Mouse (Mus musculus) CH12.LX (cell line): ENCODE data around the gene Sirt4. TPM values are rescaled to one million over a fixed set of nuclear protein-coding genes. Genes with fewer than 3 reads are reported as not detected.

Source experiments
- DNase-seq: peaks from one replicate; pipeline ENCODE4 v3.0.0-alpha.2; 2013; ENCODE audit errors: extremely low read depth
- H3K27ac ChIP-seq: 2 replicates; pipeline ENCODE4 v1.5.1; 2012; ENCODE audit warnings: low read depth, mild to moderate bottlenecking, control low read depth, moderate library complexity; ENCODE audit not compliant: insufficient read depth
- H3K27me3 ChIP-seq: replicated peaks from 2 replicates; pipeline ENCODE3; 2012; ENCODE audit warnings: inconsistent platforms
- H3K36me3 ChIP-seq, 2 experiments: replicated peaks in 1 of 2; 2 replicates each; pipeline versions ENCODE3 to v1.6.1; 2012; ENCODE audit warnings: inconsistent platforms in 1 of 2, low read length in 1 of 2, mild to moderate bottlenecking in 1 of 2, mixed read lengths in 1 of 2, moderate library complexity in 1 of 2; ENCODE audit not compliant: control insufficient read depth in 1 of 2, insufficient read depth in 1 of 2
- H3K4me1 ChIP-seq, 2 experiments: 2 replicates each; pipeline ENCODE4 v1.6.1; 2012; ENCODE audit warnings: inconsistent platforms in 1 of 2, moderate library complexity in 1 of 2; ENCODE audit not compliant: insufficient read depth in 2 of 2, control insufficient read depth in 1 of 2
- H3K4me2 ChIP-seq: 2 replicates; pipeline ENCODE4 v1.6.1; 2012; ENCODE audit warnings: low read depth, mild to moderate bottlenecking, control low read depth; ENCODE audit not compliant: poor library complexity, insufficient read depth, severe bottlenecking
- H3K4me3 ChIP-seq, 3 experiments: fragments of 150-350 bp in 1 of 3; sonication (generic) in 1 of 3; replicated peaks in 1 of 3; 2 replicates each; pipeline versions ENCODE3 to v1.5.1; 2011 to 2012; ENCODE audit warnings: low read depth in 2 of 3, low read length in 2 of 3, mild to moderate bottlenecking in 2 of 3, moderate library complexity in 2 of 3, control low read depth in 1 of 3, improper control_type of control experiment in 1 of 3, inconsistent platforms in 1 of 3, mixed read lengths in 1 of 3; ENCODE audit not compliant: poor library complexity in 1 of 3
- H3K79me2 ChIP-seq: replicated peaks from 2 replicates; pipeline ENCODE4 v1.6.1; 2012; ENCODE audit warnings: mild to moderate bottlenecking, moderate library complexity; ENCODE audit not compliant: control insufficient read depth, poor library complexity, insufficient read depth, severe bottlenecking; ENCODE audit errors: extremely low read depth
- H3K9ac ChIP-seq: 2 replicates; pipeline ENCODE4 v1.6.1; 2012; ENCODE audit warnings: low read depth, mild to moderate bottlenecking, control low read depth, moderate library complexity; ENCODE audit not compliant: insufficient read depth
- H3K9me3 ChIP-seq: replicated peaks from 2 replicates; pipeline ENCODE3; 2012; ENCODE audit warnings: low read length, inconsistent platforms, mixed read lengths
- CTCF ChIP-seq, 2 experiments: IDR thresholded peaks in 1 of 2; conservative IDR thresholded peaks in 1 of 2; 2 replicates each; pipeline ENCODE4 v1.5.1; 2011 to 2012; ENCODE audit warnings: low read depth in 2 of 2, low read length in 2 of 2, improper control_type of control experiment in 1 of 2, inconsistent platforms in 1 of 2, mild to moderate bottlenecking in 1 of 2, moderate library complexity in 1 of 2
- E2F4 ChIP-seq: IDR thresholded peaks from 2 replicates; pipeline ENCODE4 v1.6.1; 2011; ENCODE audit warnings: low read depth, low read length, improper control_type of control experiment; ENCODE audit not compliant: insufficient replicate concordance
- EP300 ChIP-seq: IDR thresholded peaks from 2 replicates; pipeline ENCODE4 v1.6.1; 2011; ENCODE audit warnings: low read length, improper control_type of control experiment
- GABPA ChIP-seq: IDR thresholded peaks from 2 replicates; pipeline ENCODE4 v1.6.1; 2012; ENCODE audit warnings: low read depth, low read length, improper control_type of control experiment, inconsistent platforms; ENCODE audit not compliant: insufficient replicate concordance
- HCFC1 ChIP-seq: IDR thresholded peaks from 2 replicates; pipeline ENCODE4 v1.6.1; 2012; ENCODE audit warnings: low read depth, mild to moderate bottlenecking, inconsistent platforms, low read length, improper control_type of control experiment
- IRF4 ChIP-seq: IDR thresholded peaks from 2 replicates; pipeline ENCODE4 v1.6.1; 2014; ENCODE audit warnings: low read depth, mild to moderate bottlenecking, inconsistent platforms, low read length, improper control_type of control experiment
- JUN ChIP-seq: IDR thresholded peaks from 2 replicates; pipeline ENCODE4 v1.6.1; 2011; ENCODE audit warnings: low read depth, mild to moderate bottlenecking, low read length, improper control_type of control experiment, moderate library complexity; ENCODE audit not compliant: insufficient read depth
- JUND ChIP-seq: conservative IDR thresholded peaks from 2 replicates; pipeline ENCODE4 v1.6.1; 2011; ENCODE audit warnings: low read depth, low read length, improper control_type of control experiment
- MAFK ChIP-seq: IDR thresholded peaks from 2 replicates; pipeline ENCODE4 v1.6.1; 2011; ENCODE audit warnings: low read length, improper control_type of control experiment; ENCODE audit not compliant: insufficient replicate concordance
- MEF2A ChIP-seq: IDR thresholded peaks from 2 replicates; pipeline ENCODE4 v1.6.1; 2014; ENCODE audit warnings: low read depth, mild to moderate bottlenecking, inconsistent platforms, low read length, improper control_type of control experiment, borderline replicate concordance
- MXI1 ChIP-seq: IDR thresholded peaks from 2 replicates; pipeline ENCODE4 v1.6.1; 2011; ENCODE audit warnings: mild to moderate bottlenecking, low read depth, low read length, improper control_type of control experiment
- MYC ChIP-seq: IDR thresholded peaks from 2 replicates; pipeline ENCODE4 v1.6.1; 2011; ENCODE audit warnings: low read depth, mild to moderate bottlenecking, improper control_type of control experiment, low read length
- NELFE ChIP-seq: IDR thresholded peaks from 2 replicates; pipeline ENCODE4 v1.6.1; 2011; ENCODE audit warnings: low read depth, low read length, improper control_type of control experiment
- PAX5 ChIP-seq: IDR thresholded peaks from 2 replicates; pipeline ENCODE4 v1.6.1; 2012; ENCODE audit warnings: low read length, inconsistent platforms, mixed read lengths
- POLR2A ChIP-seq: IDR thresholded peaks from 2 replicates; pipeline ENCODE4 v1.6.1; 2011; ENCODE audit warnings: low read depth, mild to moderate bottlenecking, improper control_type of control experiment, low read length
- POLR2AphosphoS2 ChIP-seq: IDR thresholded peaks from 2 replicates; pipeline ENCODE4 v1.6.1; 2011; ENCODE audit warnings: low read depth, low read length, improper control_type of control experiment
- RAD21 ChIP-seq: IDR thresholded peaks from 2 replicates; pipeline ENCODE4 v1.6.1; 2011; ENCODE audit warnings: low read depth, mild to moderate bottlenecking, low read length, improper control_type of control experiment, moderate library complexity
- RCOR1 ChIP-seq: conservative IDR thresholded peaks from 2 replicates; pipeline ENCODE4 v1.6.1; 2012; ENCODE audit warnings: low read depth, mild to moderate bottlenecking, inconsistent platforms, low read length, improper control_type of control experiment
- SIN3A ChIP-seq: IDR thresholded peaks from 2 replicates; pipeline ENCODE4 v1.6.1; 2012; ENCODE audit warnings: low read length, improper control_type of control experiment, inconsistent platforms
- TBP ChIP-seq: conservative IDR thresholded peaks from 2 replicates; pipeline ENCODE4 v1.6.1; 2011; ENCODE audit warnings: low read depth, low read length, improper control_type of control experiment
- TCF12 ChIP-seq: IDR thresholded peaks from 2 replicates; pipeline ENCODE4 v1.6.1; 2014; ENCODE audit warnings: low read depth, mild to moderate bottlenecking, inconsistent platforms, low read length, improper control_type of control experiment
- UBTF ChIP-seq: IDR thresholded peaks from 2 replicates; pipeline ENCODE4 v1.6.1; 2012; ENCODE audit warnings: low read depth, mild to moderate bottlenecking, inconsistent platforms, low read length, improper control_type of control experiment, moderate library complexity
- USF1 ChIP-seq: IDR thresholded peaks from 2 replicates; pipeline ENCODE4 v1.6.1; 2014; ENCODE audit warnings: low read depth, mild to moderate bottlenecking, inconsistent platforms, low read length, improper control_type of control experiment
- ZC3H11A ChIP-seq: IDR thresholded peaks from 2 replicates; pipeline ENCODE4 v1.6.1; 2012; ENCODE audit warnings: low read depth, mild to moderate bottlenecking, inconsistent platforms, low read length, improper control_type of control experiment
- ZKSCAN1 ChIP-seq: IDR thresholded peaks from 2 replicates; pipeline ENCODE4 v1.6.1; 2012; ENCODE audit warnings: low read depth, inconsistent platforms, low read length, improper control_type of control experiment, borderline replicate concordance
- ZMIZ1 ChIP-seq: IDR thresholded peaks from 2 replicates; pipeline ENCODE4 v1.6.1; 2012; ENCODE audit warnings: low read depth, mild to moderate bottlenecking, inconsistent platforms, low read length, improper control_type of control experiment
- dilution Hi-C: fragments of 300-500 bp; cut with MboI; formaldehyde crosslinking; loops from 2 replicates; pipeline ENCODE4 v1.14.3; 2020; ENCODE audit warnings: low sequenced_read_pairs; ENCODE audit not compliant: extremely low pct_unique_long_range_greater_than_20kb, extremely low pct_ligation_motif_present
- in situ Hi-C: fragments of 300-500 bp; cut with MboI; formaldehyde crosslinking; loops from 3 replicates; pipeline ENCODE4 v1.14.3; 2019; ENCODE audit warnings: low sequenced_read_pairs, low pct_ligation_motif_present, low pct_unique_long_range_greater_than_20kb, mixed read lengths
- polyA plus RNA-seq: library from polyadenylated mRNA; unstranded; fragments of >175 nt; gene quantifications from 2 replicates; pipeline ENCODE4 v1.2.1, GENCODE M21; 2012; ENCODE audit warnings: low read depth; ENCODE audit not compliant: insufficient read length
- total RNA-seq, 2 experiments: library from RNA; depleted of rRNA; stranded (reverse); fragments of 300-350 nt in 1 of 2; fragments of >200 nt in 1 of 2; gene quantifications; 2 replicates each; pipeline ENCODE4 v1.2.3; 2012 to 2014

Sirt4 gene
- total and polyA plus RNA-seq, 3 experiments, result 10.0 to 18.0 (median 13.3) TPM

- peak; percentile 70 for TF ChIP-seq MXI1
- no peak; the same call in none of the 2 replicates for TF ChIP-seq RAD21
- TF ChIP-seq JUND, result no peak
- peak; percentile 54 for TF ChIP-seq EP300
- TF ChIP-seq SIN3A, result peak; percentile 65; the same call in 1 of the 2 replicates
- TF ChIP-seq UBTF, result no peak
- TF ChIP-seq PAX5, result no peak
- no peak for TF ChIP-seq TBP
- TF ChIP-seq USF1, result no peak
- TF ChIP-seq RCOR1, result no peak
- no peak for TF ChIP-seq ZKSCAN1
- TF ChIP-seq JUN, result no peak
- TF ChIP-seq NELFE, result 0 out of 2 replicates have a peak, but pooled peaks have one; percentile 26
- TF ChIP-seq MEF2A, result peak; percentile 43; the same call in 1 of the 2 replicates
- 0 out of 2 replicates have a peak, but pooled peaks have one; percentile 12 for TF ChIP-seq MYC
- no peak for TF ChIP-seq E2F4
- no peak; the same call in 1 of the 2 replicates for TF ChIP-seq ZMIZ1
- TF ChIP-seq TCF12, result peak; percentile 79
- no peak for TF ChIP-seq POLR2AphosphoS2
- no peak for TF ChIP-seq ZC3H11A
- TF ChIP-seq, all 38 proteins: peak for 17
Measured at GRCm38 (mm10) chr5:115491771-115492322, 7.3 kb upstream of the Sirt4 start (continued).

DNA sequence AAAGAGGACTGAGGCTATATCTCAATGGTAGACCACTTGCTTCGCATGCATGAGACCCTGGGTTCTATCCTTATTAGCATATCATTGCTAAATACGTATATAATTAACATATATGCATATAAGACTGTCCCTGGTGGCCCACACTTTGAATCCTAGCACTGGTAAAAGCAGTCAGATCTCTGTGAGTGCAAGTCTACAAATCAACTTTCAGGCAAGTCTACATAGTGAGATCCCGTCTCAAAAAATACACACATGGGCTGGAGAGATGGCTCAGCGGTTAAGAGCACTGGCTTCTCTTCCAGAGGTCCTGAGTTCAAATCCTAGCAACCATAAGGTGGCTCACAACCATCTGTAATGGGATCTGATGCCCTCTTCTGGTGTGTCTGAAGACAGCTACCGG, 6.6 kb upstream of the Sirt4 start:
- H3K4me3 ChIP-seq, result no peak overlapping the region
- peak; percentile 34 for DNase-seq
- no peaks in the 10 kb centered on the region for H3K9me3 ChIP-seq
- in situ Hi-C loops (no loop called here), dilution Hi-C loops (no loop called here)
- no peaks in the 10 kb centered on the region for H3K79me2 ChIP-seq
- peak overlapping the region; percentile 68 for H3K4me2 ChIP-seq
- TF ChIP-seq MYC (no peak), HCFC1 (no peak), USF1 (no peak), POLR2A (no peak), JUN (no peak), MAFK (no peak), E2F4 (no peak), GABPA (no peak), POLR2AphosphoS2 (no peak), RCOR1 (no peak), TBP (peak; percentile 51; the same call in 1 of the 2 replicates), PAX5 (no peak), RAD21 (no peak), IRF4 (no peak), CTCF (conservative IDR thresholded peaks at IDR 0.05 in 1 of 2, IDR thresholded peaks at IDR 0.05 in 1 of 2; ENCODE audit: low read depth in 2 of 2, low read length in 2 of 2) (peak in 1 of 2 experiments; percentile 38; a peak in 2 of 4 replicates)
- no peak overlapping the region for H3K27ac ChIP-seq
- peaks cover 6% of the 10 kb centered on the region for H3K27me3 ChIP-seq
- H3K36me3 ChIP-seq, result no peaks in the 10 kb centered on the region
- 0 out of 2 replicates have a peak overlapping the region, but pooled peaks have one; percentile 2 for H3K9ac ChIP-seq
- H3K4me1 ChIP-seq, result peaks cover 2 to 34% of the 10 kb centered on the region in 2 experiments; a peak in 3 of 4 replicates
